Mouse (Mus musculus): ENCODE measurements around the gene Fam71a. TPM values are rescaled to one million over a fixed set of nuclear protein-coding genes. Genes with fewer than 3 reads are reported as not detected.

Gene Fam71a
- polyA plus RNA-seq (2017; shearing (Covaris generic)) = not detected

DNA sequence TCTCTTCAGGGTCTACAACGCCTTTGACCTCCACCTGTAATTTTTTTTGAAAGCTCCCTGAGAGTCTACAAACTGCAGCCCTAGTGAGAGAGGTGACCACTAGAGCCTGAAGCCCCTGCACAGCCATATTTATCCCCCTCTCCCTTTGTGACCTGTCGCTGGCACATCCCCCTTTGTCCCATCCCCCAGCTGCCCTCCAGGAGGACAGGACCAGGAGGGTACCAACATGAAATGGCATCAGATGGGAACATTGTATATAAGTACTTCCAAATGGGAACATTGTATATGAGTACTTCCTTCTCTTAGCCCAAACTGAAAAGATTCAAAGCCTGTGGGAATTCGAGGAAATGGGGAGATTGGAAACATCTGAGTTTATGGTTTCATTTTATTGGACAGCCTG lies at the start of gene Fam71a:
Fam71a (minus strand) TSS at position 101 of the 400 bp plus-strand sequence.

Other genes with a start within 250 kb of the Fam71a start
- gene Angel2, start 239.7 kb downstream of the Fam71a start, polyA plus RNA-seq (2017; shearing (Covaris generic)) = 81.1 TPM
- 0.10 TPM for gene Vash2, start 185.5 kb downstream of the Fam71a start, polyA plus RNA-seq (2017; shearing (Covaris generic))
- gene Flvcr1, start 138.7 kb downstream of the Fam71a start, polyA plus RNA-seq (2017; shearing (Covaris generic)) = 36.1 TPM
- not detected for gene Spata45, start 128.2 kb downstream of the Fam71a start, polyA plus RNA-seq (2017; shearing (Covaris generic))
- gene Tatdn3, start 101.9 kb downstream of the Fam71a start, polyA plus RNA-seq (2017; shearing (Covaris generic)) = 9.5 TPM
- gene Nsl1, start 101.8 kb downstream of the Fam71a start, polyA plus RNA-seq (2017; shearing (Covaris generic)) = 0.89 TPM
- gene Batf3, start 67.0 kb downstream of the Fam71a start, polyA plus RNA-seq (2017; shearing (Covaris generic)) = not detected
- gene Atf3, start 53.2 kb upstream of the Fam71a start, polyA plus RNA-seq (2017; shearing (Covaris generic)) = 48.1 TPM
- gene Nenf, start 153.4 kb upstream of the Fam71a start, polyA plus RNA-seq (2017; shearing (Covaris generic)) = 2.5 TPM
- gene Tmem206, start 161.1 kb upstream of the Fam71a start, polyA plus RNA-seq (2017; shearing (Covaris generic)) = 11.6 TPM
- gene Ppp2r5a, start 238.5 kb upstream of the Fam71a start, polyA plus RNA-seq (2017; shearing (Covaris generic)) = 340 TPM

Measured in effector memory CD4-positive, alpha-beta T cell, adult 7 months (primary cell).